Mouse (Mus musculus) cortical plate, adult 2 months (tissue): ENCODE data around the gene Fam49a. TPM values are rescaled to one million over a fixed set of nuclear protein-coding genes. Genes with fewer than 3 reads are reported as not detected.

Experiments used
- H3K27ac ChIP-seq: fragments of 200-500 bp; 2 replicates; pipeline ENCODE4 v1.5.1; 2012; ENCODE audit warnings: low read length, control low read depth, inconsistent platforms; ENCODE audit not compliant: insufficient read depth
- H3K4me1 ChIP-seq: fragments of 200-500 bp; 2 replicates; pipeline ENCODE4 v1.6.1; 2011; ENCODE audit warnings: low read length; ENCODE audit not compliant: control insufficient read depth, insufficient read depth
- H3K4me3 ChIP-seq: fragments of 200-500 bp; 2 replicates; pipeline ENCODE4 v1.5.1; 2011; ENCODE audit warnings: mild to moderate bottlenecking, low read length, control low read depth; ENCODE audit not compliant: insufficient read depth
- CTCF ChIP-seq: fragments of 200-500 bp; IDR thresholded peaks from 2 replicates; pipeline ENCODE4 v1.5.1; 2011; ENCODE audit warnings: mild to moderate bottlenecking, control low read depth, low read length; ENCODE audit not compliant: insufficient read depth; ENCODE audit errors: extremely low read depth
- POLR2A ChIP-seq: fragments of 200-500 bp; IDR thresholded peaks from 2 replicates; pipeline ENCODE4 v1.6.1; 2011; ENCODE audit warnings: mild to moderate bottlenecking, low read length, control low read depth; ENCODE audit not compliant: insufficient read depth; ENCODE audit errors: extremely low read depth
- polyA plus RNA-seq: library from polyadenylated mRNA; depleted of rRNA; stranded (reverse); fragments of >200 nt; gene quantifications from 2 replicates; pipeline ENCODE4 v1.2.3, GENCODE M21; 2012; rRNA removed

Fam49a gene
- 78.7 and 78.9 TPM in 2 replicates for polyA plus RNA-seq

GRCm38 (mm10) chr12:12261987-12262971 is at the start of gene Fam49a:
Gene Fam49a, plus strand, starts transcription at chr12:12262139.
- TF ChIP-seq POLR2A (peak; percentile 81), CTCF (no peak)
- H3K4me3 ChIP-seq = peak within 1 kb of the TSS; percentile 81
- peaks cover 12% of the 10 kb centered on the region for H3K4me1 ChIP-seq
- peak within 1 kb of the TSS; percentile 96 for H3K27ac ChIP-seq

- no peak overlapping the region for H3K4me3 ChIP-seq
- TF ChIP-seq CTCF = no peak
- TF ChIP-seq POLR2A = no peak
- H3K4me1 ChIP-seq = peaks cover 2% of the 10 kb centered on the region
Observed at GRCm38 (mm10) chr12:12213536-12213935, 48.4 kb upstream of the Fam49a start.

GRCm38 (mm10) chr12:12218947-12219346 is 43.0 kb upstream of the Fam49a start:
- H3K4me3 ChIP-seq = no peak overlapping the region
- no peak overlapping the region for H3K27ac ChIP-seq
- TF ChIP-seq POLR2A (no peak), CTCF (no peak)
- peaks cover 12% of the 10 kb centered on the region for H3K4me1 ChIP-seq

More at GRCm38 (mm10) chr12:12213536-12213935, 48.4 kb upstream of the Fam49a start:
- no peak overlapping the region for H3K27ac ChIP-seq

- no peak overlapping the region for H3K4me3 ChIP-seq
- TF ChIP-seq POLR2A (no peak), CTCF (no peak)
- peaks cover 15% of the 10 kb centered on the region for H3K4me1 ChIP-seq
- H3K27ac ChIP-seq = peak overlapping the region; percentile 58
Observed at GRCm38 (mm10) chr12:12220755-12221496, 41.0 kb upstream of the Fam49a start.

- H3K27ac ChIP-seq = peak overlapping the region; percentile 69; the same call in 1 of the 2 replicates
- TF ChIP-seq CTCF (no peak), POLR2A (no peak)
- peaks cover 15% of the 10 kb centered on the region for H3K4me1 ChIP-seq
- no peak overlapping the region for H3K4me3 ChIP-seq
Observed at GRCm38 (mm10) chr12:12222585-12223290, 39.2 kb upstream of the Fam49a start.

GRCm38 (mm10) chr12:12223336-12223735 is 38.6 kb upstream of the Fam49a start:
- Histone ChIP-seq H3K4me1 (peaks cover 17% of the 10 kb centered on the region), H3K4me3 (no peak overlapping the region), H3K27ac (peak overlapping the region; percentile 69; the same call in 1 of the 2 replicates)
- no peak for TF ChIP-seq CTCF
- TF ChIP-seq POLR2A = no peak

GRCm38 (mm10) chr12:12225706-12226105 is 36.2 kb upstream of the Fam49a start:
- Histone ChIP-seq H3K4me1 (peaks cover 15% of the 10 kb centered on the region), H3K4me3 (no peak overlapping the region), H3K27ac (no peak overlapping the region)
- TF ChIP-seq POLR2A (no peak), CTCF (no peak)

- Histone ChIP-seq H3K4me1 (peaks cover 16% of the 10 kb centered on the region), H3K27ac (peak overlapping the region; percentile 40; the same call in 1 of the 2 replicates), H3K4me3 (no peak overlapping the region)
- no peak for TF ChIP-seq CTCF
- TF ChIP-seq POLR2A = no peak
Observed at GRCm38 (mm10) chr12:12227594-12227993, 34.3 kb upstream of the Fam49a start.
